Mouse (Mus musculus): ENCODE data around the gene Tyms.

- TF ChIP-seq CTCF (IDR thresholded peaks at IDR 0.05; ENCODE audit: low read depth, low read length) = no peak
- no peak for TF ChIP-seq GATA2 (IDR thresholded peaks at IDR 0.05; ENCODE audit: borderline replicate concordance, low read depth, low read length)
- TF ChIP-seq TAL1 (conservative IDR thresholded peaks at IDR 0.05; ENCODE audit: low read depth, low read length) = no peak
- TF ChIP-seq GATA1 (IDR thresholded peaks at IDR 0.05; ENCODE audit: borderline replicate concordance, low read length) = no peak
These were observed 41.3 kb upstream of the Tyms start for GRCm38 (mm10) chr5:30114761-30115140.
